Mouse (Mus musculus) C2C12 (cell line): ENCODE results near the gene Zfp592.

Source experiments
- CTCF ChIP-seq: IDR thresholded peaks from one replicate; pipeline ENCODE4 v1.5.1; 2011; ENCODE audit not compliant: control insufficient read depth, insufficient read depth, insufficient read length
- USF1 ChIP-seq: IDR thresholded peaks from one replicate; pipeline ENCODE4 v1.6.1; 2011; ENCODE audit warnings: low read depth, mild to moderate bottlenecking, control low read depth, moderate library complexity

DNA sequence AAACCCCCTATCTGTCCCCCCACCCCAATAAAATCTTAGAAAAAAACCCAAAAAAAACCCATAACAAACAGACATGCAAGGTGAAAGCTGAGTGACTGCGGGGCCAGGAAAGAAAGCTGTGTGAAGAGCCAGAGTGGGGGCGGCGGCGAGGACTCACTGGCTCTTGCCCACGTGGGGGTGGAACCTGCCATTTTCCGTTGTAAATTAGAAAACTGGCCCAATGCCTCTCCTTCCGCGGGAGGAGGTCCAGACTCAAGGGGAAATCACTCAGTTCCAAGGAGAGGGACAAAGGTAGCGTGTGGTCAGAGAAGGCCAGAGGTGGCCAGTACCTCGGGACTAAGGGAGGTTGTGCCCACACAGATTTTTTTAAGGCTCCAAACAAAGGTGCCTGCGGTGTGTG lies 68.5 kb downstream of the Zfp592 start:
- no peak for TF ChIP-seq USF1
- TF ChIP-seq CTCF = no peak
